Mouse (Mus musculus): ENCODE measurements around the gene Ankrd11. TPM values are rescaled to one million over a fixed set of nuclear protein-coding genes. Genes with fewer than 3 reads are reported as not detected.

Gene Ankrd11
- polyA plus RNA-seq, 1 experiment = 99.7 TPM

DNA sequence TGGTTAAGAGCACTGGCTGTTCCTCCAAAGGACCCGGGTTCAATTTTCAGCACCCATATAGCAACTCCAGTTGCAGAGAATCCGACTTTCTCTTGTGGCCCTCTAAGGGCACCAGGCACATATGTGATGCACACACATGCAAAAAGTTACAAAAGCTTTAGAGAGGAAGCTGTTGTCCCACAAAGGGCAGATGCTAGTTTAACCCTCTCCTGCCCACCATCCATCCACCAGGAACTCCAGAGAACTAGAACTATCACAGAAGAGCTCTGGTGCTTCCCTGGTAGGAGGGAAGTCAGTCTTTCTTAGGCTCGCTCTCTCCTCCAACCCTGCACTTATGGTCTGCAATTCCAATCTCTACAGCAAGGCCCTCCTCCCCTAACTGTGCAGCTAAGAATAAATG is 49.0 kb downstream of the Ankrd11 start:
- Histone ChIP-seq H3K4me1 (ENCODE audit: control insufficient read depth, insufficient read depth, low read length) (peaks cover 11% of the 10 kb centered on the region), H3K4me3 (ENCODE audit: insufficient read depth, low read length) (no peak overlapping the region), H3K27ac (ENCODE audit: insufficient read depth, low read length) (no peak overlapping the region)
- TF ChIP-seq POLR2A (IDR thresholded peaks at IDR 0.05; ENCODE audit: extremely low read depth, insufficient read depth, low read length) = no peak
- TF ChIP-seq CTCF (IDR thresholded peaks at IDR 0.05; ENCODE audit: extremely low read depth, insufficient read depth, low read length) = no peak

DNA sequence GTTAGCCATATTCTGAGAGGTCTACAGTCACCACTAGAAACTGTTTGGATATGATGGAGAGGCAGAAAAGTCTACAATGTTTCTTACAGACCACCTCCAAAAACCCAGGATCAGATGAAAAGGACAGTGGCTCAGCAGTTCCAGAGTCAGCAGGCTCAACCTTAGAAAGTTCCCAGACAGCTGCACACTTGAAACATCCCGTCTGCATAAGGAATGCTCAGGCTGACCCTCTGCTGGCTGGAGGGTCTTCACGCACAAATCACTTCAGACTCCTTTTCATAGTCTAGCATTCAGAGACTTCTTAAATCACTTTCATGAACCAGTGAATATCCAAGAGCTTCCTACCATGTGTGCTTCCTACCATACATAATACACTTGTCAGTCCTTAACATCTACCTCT is 49.8 kb downstream of the Ankrd11 start:
- Histone ChIP-seq H3K27ac (ENCODE audit: insufficient read depth, low read length) (no peak overlapping the region), H3K4me3 (ENCODE audit: insufficient read depth, low read length) (no peak overlapping the region), H3K4me1 (ENCODE audit: control insufficient read depth, insufficient read depth, low read length) (peaks cover 14% of the 10 kb centered on the region)
- no peak for TF ChIP-seq POLR2A (IDR thresholded peaks at IDR 0.05; ENCODE audit: extremely low read depth, insufficient read depth, low read length)

DNA sequence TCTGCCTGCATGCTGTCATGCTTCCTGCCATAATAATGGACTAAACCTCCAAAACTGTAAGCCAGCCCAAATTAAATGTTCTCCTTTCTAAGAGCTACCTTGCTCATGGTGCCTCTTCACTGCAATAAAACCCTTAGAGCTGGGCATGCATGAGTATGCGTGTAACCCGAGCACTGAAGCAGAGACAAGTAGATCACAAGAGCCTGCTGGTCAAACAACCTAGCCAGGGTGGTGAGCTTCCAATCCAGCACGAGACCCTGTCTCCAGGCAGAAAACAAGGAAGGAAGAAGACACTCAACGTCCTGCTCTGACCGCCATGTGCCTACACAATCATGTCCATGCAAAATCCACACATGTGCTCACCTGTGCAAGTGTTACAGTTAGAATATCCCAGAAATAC is 50.7 kb downstream of the Ankrd11 start:
- Histone ChIP-seq H3K4me1 (ENCODE audit: control insufficient read depth, insufficient read depth, low read length) (peaks cover 18% of the 10 kb centered on the region), H3K4me3 (ENCODE audit: insufficient read depth, low read length) (no peak overlapping the region), H3K27ac (ENCODE audit: insufficient read depth, low read length) (no peak overlapping the region)
- TF ChIP-seq CTCF (IDR thresholded peaks at IDR 0.05; ENCODE audit: extremely low read depth, insufficient read depth, low read length) (no peak), POLR2A (IDR thresholded peaks at IDR 0.05; ENCODE audit: extremely low read depth, insufficient read depth, low read length) (no peak)

DNA sequence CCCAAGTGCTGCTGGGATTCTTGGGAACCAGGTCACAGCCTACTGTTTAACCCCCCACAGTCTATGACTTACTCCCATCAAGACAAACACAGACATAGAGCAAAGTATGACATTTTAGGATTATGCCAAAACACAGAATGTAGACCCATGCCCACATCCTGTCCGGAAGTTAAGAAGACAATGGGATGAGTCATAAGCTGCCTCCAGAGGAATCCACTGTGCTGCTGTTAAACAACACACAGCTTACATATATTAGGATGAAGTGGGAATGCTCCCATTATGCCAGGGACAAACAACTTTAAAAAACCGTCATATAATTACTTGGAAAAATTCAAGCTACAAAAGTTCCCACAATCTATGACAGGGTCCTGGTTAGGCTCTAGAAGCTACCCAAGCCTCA is 52.1 kb downstream of the Ankrd11 start:
- no peak overlapping the region for H3K27ac ChIP-seq (ENCODE audit: insufficient read depth, low read length)
- TF ChIP-seq POLR2A (IDR thresholded peaks at IDR 0.05; ENCODE audit: extremely low read depth, insufficient read depth, low read length) (no peak), CTCF (IDR thresholded peaks at IDR 0.05; ENCODE audit: extremely low read depth, insufficient read depth, low read length) (no peak)
- peaks cover 24% of the 10 kb centered on the region for H3K4me1 ChIP-seq (ENCODE audit: control insufficient read depth, insufficient read depth, low read length)
- no peak overlapping the region for H3K4me3 ChIP-seq (ENCODE audit: insufficient read depth, low read length)

DNA sequence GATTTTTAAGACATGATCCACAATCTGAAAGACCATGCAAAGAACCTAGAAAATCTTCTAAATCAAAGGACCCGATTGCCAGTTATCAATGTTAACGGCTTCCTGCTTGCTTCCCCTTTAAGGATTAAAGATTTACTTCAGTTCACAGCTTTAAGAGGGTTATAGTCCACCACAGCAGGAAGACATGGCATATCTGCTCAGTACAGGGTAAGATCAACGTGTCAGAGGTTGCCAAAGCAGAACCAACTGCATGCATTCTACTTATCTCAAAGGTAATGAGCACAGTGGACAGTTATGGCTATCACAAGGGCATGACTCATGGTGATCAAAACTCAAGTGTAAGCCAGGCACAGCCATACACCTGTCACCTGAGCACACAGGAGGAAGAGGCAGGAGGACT is 53.1 kb downstream of the Ankrd11 start:
- no peak overlapping the region for H3K4me3 ChIP-seq (ENCODE audit: insufficient read depth, low read length)
- TF ChIP-seq CTCF (IDR thresholded peaks at IDR 0.05; ENCODE audit: extremely low read depth, insufficient read depth, low read length) (no peak), POLR2A (IDR thresholded peaks at IDR 0.05; ENCODE audit: extremely low read depth, insufficient read depth, low read length) (no peak)
- H3K4me1 ChIP-seq (ENCODE audit: control insufficient read depth, insufficient read depth, low read length) = peaks cover 21% of the 10 kb centered on the region
- no peak overlapping the region for H3K27ac ChIP-seq (ENCODE audit: insufficient read depth, low read length)

DNA sequence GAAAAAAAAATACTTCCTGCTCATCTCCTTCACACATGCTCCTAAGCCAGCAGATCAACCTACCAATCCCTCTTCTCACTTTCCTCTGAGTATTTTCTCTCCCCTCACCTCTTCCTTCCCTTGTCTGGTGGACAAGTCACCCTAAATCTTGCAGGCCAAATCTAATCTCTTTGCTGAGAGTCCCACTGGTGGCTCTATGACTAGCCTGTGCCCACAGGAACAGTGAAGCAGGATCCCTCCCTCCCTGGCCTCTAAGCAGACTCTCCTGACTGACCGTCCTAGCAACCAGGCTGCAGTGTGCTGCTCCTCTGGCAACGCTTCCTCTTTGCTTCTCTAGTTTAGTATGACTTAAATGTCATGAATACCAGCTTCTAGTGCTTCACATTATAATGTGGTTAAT is 54.8 kb downstream of the Ankrd11 start:
- Histone ChIP-seq H3K27ac (ENCODE audit: insufficient read depth, low read length) (no peak overlapping the region), H3K4me3 (ENCODE audit: insufficient read depth, low read length) (no peak overlapping the region), H3K4me1 (ENCODE audit: control insufficient read depth, insufficient read depth, low read length) (peaks cover 18% of the 10 kb centered on the region)
- TF ChIP-seq CTCF (IDR thresholded peaks at IDR 0.05; ENCODE audit: extremely low read depth, insufficient read depth, low read length) (no peak), POLR2A (IDR thresholded peaks at IDR 0.05; ENCODE audit: extremely low read depth, insufficient read depth, low read length) (no peak)

DNA sequence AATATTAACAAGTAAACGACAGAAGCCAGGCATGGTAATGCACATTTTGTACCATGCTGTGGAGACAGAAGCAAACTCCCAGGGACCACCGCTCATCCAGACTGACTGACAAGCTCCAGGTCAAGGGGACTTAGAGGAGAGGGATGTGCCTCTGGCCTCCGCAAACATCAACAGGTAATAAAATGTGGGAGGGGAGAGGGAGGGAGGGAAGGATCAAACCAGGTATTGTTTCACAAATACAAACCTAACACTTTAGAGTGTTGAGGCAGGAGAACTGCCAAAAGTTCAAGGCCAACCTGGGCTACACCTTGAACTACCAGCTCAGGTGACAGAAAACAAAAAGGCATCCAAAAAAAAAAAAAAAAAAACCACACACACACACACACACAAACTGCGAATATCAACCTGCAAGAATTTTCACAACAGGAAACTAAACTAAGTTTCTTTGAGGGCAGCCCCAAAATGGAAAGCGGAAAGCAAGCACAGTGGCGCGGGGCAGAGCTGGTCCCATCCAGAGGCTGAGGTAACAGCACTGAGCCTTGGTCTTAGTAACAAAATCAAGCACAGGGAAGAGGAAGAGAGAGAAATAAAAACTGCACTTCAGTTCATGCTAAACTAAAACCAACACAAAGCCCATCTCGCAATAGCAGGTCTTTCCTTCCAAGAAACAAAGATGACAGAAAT is 55.4 kb downstream of the Ankrd11 start:
- no peak overlapping the region for H3K27ac ChIP-seq (ENCODE audit: insufficient read depth, low read length)
- peaks cover 17% of the 10 kb centered on the region for H3K4me1 ChIP-seq (ENCODE audit: control insufficient read depth, insufficient read depth, low read length)
- no peak overlapping the region for H3K4me3 ChIP-seq (ENCODE audit: insufficient read depth, low read length)
- TF ChIP-seq POLR2A (IDR thresholded peaks at IDR 0.05; ENCODE audit: extremely low read depth, insufficient read depth, low read length) = no peak
- no peak for TF ChIP-seq CTCF (IDR thresholded peaks at IDR 0.05; ENCODE audit: extremely low read depth, insufficient read depth, low read length)

DNA sequence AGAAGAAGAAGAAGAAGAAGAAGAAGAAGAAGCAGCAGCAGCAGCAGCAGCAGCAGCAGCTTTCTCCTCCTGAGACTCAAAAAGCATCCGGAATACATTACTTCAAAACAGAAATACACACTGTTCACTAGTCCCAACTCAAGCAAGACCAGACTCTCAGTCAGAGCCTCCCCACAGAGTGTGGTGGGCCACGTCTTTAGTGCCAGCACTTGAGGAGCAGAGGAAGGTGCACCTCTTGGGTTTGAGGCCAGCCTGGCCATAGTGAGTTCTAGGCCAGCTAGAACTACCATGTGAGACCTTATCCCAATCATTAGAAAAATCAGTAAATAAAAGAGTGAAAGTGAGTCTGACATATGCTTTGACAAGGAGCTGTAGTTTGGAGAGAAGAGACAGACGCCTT is 57.9 kb downstream of the Ankrd11 start:
- TF ChIP-seq POLR2A (IDR thresholded peaks at IDR 0.05; ENCODE audit: extremely low read depth, insufficient read depth, low read length) = no peak
- no peak for TF ChIP-seq CTCF (IDR thresholded peaks at IDR 0.05; ENCODE audit: extremely low read depth, insufficient read depth, low read length)
- H3K4me3 ChIP-seq (ENCODE audit: insufficient read depth, low read length) = no peak overlapping the region
- H3K4me1 ChIP-seq (ENCODE audit: control insufficient read depth, insufficient read depth, low read length) = peaks cover 25% of the 10 kb centered on the region
- H3K27ac ChIP-seq (ENCODE audit: insufficient read depth, low read length) = no peak overlapping the region

DNA sequence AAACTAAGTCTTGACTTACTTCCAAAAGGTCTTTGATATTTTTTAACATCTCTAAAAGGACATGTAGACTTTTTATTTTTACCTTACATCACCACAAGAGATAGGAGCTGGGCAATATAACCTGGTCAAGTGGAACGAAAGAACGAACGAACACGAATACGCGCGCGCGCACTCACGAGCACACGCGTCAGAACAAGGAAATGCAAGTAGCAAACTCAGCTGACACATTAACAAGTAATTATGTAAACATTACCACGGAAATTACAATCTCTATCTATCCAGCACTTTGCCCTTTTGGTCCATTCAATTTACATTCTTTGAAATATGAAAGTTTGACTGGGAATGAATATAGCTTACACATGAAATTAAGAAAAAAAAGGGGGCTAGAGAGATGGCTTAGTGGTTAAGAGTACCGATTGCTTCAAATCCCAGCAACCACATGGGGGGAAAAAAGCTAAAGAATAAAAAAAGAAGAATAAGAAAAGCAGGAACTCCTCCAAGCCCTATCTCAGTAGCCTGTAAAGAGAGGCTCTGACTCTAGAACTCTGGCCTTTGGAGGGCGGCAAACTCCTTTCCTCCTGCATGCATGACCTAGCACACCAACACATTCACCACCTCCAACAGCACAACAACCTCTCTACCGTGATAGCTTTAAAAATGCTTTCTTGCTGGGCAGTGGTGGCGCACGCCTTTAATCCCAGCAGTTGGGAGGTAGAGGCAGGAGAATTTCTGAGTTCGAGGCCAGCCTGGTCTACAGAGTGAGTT is 58.7 kb downstream of the Ankrd11 start:
- no peak for TF ChIP-seq POLR2A (IDR thresholded peaks at IDR 0.05; ENCODE audit: extremely low read depth, insufficient read depth, low read length)
- no peak for TF ChIP-seq CTCF (IDR thresholded peaks at IDR 0.05; ENCODE audit: extremely low read depth, insufficient read depth, low read length)
- Histone ChIP-seq H3K4me3 (ENCODE audit: insufficient read depth, low read length) (no peak overlapping the region), H3K4me1 (ENCODE audit: control insufficient read depth, insufficient read depth, low read length) (peaks cover 26% of the 10 kb centered on the region), H3K27ac (ENCODE audit: insufficient read depth, low read length) (no peak overlapping the region)

DNA sequence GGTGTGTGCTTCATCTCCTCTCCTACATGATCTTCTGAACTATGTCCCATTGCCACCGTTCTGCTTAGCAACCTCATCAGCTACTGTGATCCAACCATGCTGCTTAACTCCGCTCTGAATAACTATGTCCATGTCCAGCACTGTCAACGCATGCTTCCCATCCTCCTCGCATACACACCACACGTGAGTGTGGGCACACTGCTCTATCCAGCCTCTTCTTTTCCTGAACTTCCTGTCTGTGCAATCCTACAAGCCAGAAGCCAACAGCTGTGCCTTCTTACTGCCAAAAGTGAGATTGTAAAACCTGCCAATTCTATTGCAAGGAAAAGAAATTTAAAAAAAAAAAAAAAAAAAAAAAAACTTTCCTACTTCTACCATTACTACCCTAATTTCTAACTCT is 60.4 kb downstream of the Ankrd11 start:
- no peak overlapping the region for H3K4me3 ChIP-seq (ENCODE audit: insufficient read depth, low read length)
- no peak overlapping the region for H3K27ac ChIP-seq (ENCODE audit: insufficient read depth, low read length)
- H3K4me1 ChIP-seq (ENCODE audit: control insufficient read depth, insufficient read depth, low read length) = peaks cover 22% of the 10 kb centered on the region
- TF ChIP-seq POLR2A (IDR thresholded peaks at IDR 0.05; ENCODE audit: extremely low read depth, insufficient read depth, low read length) = no peak
- TF ChIP-seq CTCF (IDR thresholded peaks at IDR 0.05; ENCODE audit: extremely low read depth, insufficient read depth, low read length) = no peak

Data from cortical plate, adult 2 months (tissue).